Mouse (Mus musculus) spleen, embryonic (tissue): Measurements from ENCODE around the gene Odf4.
"Not testable (repeated sequence)": the region's sequence is repeated elsewhere in the genome, so short reads cannot be mapped to it uniquely, and the experiment has no call there.

Source experiments
- CTCF ChIA-PET: fragments of 350-600 bp; sonication (Branson Sonifier 250); formaldehyde crosslinking; loops from one replicate; lab custom pipeline; 2022; lab: Charles Lee

The Odf4 gene

GRCm38 (mm10) chr11:68947542-68947993 is 20.7 kb upstream of the Odf4 start:
- CTCF ChIA-PET, result no interaction called here

- CTCF ChIA-PET, result no interaction called here
Observed at GRCm38 (mm10) chr11:68946806-68947440, 20.0 kb upstream of the Odf4 start.

DNA sequence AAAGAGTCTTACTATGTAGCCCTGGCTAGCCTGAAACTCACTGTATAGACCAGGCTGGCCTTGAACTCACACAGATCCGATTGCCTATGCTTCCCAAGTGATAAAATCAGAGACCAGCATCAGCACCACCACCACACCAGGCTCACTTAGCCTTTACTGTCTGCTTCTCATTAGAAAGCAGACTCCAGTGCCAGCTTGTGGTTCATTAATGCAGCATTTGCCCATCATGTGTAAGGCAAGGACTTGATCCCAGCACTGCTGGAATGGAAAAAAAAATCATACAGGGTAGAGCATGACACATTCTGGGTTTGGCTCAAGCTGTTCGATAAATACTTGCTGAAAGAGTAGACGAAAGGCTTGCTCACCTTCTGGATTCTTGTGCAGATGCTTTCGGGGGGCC is 19.1 kb upstream of the Odf4 start:
- CTCF ChIA-PET, result no interaction called here

- CTCF ChIA-PET, result no interaction called here
Observed at GRCm38 (mm10) chr11:68945245-68945644, 18.4 kb upstream of the Odf4 start.

GRCm38 (mm10) chr11:68942731-68943130 is 15.8 kb upstream of the Odf4 start:
- CTCF ChIA-PET, result no interaction called here

- CTCF ChIA-PET, result no interaction called here
Observed at GRCm38 (mm10) chr11:68940516-68940915, 13.6 kb upstream of the Odf4 start.

GRCm38 (mm10) chr11:68939451-68940304 is 12.8 kb upstream of the Odf4 start:
- CTCF ChIA-PET, result no interaction called here

- CTCF ChIA-PET, result not testable (repeated sequence)
Observed at GRCm38 (mm10) chr11:68936951-68937350, 10.1 kb upstream of the Odf4 start.

- CTCF ChIA-PET, result no interaction called here
Observed at GRCm38 (mm10) chr11:68933885-68934507, 7.1 kb upstream of the Odf4 start.

DNA sequence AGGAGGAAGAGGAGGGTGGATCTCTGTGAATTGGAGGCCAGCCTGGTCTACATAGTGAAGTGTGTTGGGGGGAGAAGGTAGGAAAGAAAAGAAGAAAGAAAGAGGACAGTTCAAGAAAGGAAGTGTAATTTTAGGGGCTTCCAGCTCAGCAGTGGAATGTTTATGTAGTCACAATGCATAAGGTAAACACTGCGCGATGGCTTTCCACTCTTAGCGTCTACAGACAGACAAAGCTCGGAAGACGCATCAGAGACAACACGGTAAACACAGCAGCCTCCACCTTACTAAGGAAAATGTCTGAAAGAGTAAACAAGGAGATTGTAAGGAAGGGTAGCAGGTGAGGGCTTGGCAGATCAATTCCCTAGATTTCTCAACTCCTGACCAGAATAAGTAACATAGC is 3.1 kb upstream of the Odf4 start:
- CTCF ChIA-PET, result no interaction called here

DNA sequence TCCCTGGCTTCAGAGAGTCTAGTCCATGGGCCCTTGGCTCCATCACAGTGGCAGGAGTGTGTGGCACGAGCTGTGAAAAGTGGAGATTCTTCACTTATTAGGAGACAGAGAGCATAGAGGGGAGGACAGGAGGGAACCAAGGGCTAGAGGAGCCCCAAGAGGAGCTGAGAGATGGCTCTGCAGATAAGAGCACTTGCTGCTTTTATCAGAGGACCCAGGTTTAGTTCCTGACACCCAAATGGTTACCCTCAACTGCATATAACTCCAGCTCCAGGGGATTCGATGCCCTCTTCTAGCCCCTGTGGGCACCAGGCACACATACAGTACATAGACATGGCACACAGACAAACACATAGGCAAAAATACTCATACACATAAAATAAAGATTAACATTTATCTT is 2.1 kb downstream of the Odf4 start:
- CTCF ChIA-PET, result no interaction called here

DNA sequence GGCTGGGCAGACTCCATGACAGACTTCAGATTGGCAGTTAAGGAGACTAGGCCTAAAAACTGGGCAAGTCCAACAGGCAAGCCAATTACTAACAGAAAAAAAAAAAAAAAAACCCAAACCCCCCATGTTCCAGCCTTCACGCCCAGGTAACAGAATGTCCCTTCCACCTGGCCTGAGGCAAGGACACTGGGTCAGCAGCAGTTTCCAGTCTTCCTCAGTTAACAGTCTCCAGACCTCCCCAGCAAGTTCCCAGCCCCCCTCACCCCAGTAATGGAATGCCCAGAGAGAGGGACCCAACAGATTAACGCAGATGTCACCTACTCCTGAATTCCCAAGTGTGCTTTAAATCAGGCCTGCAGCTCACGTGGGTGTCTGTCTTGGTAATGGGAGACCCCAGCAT is 3.7 kb downstream of the Odf4 start:
- CTCF ChIA-PET, result no interaction called here

- CTCF ChIA-PET, result no interaction called here
Observed at GRCm38 (mm10) chr11:68914566-68914965, 12.3 kb downstream of the Odf4 start.

- CTCF ChIA-PET, result no interaction called here
Observed at GRCm38 (mm10) chr11:68911531-68912177, 15.2 kb downstream of the Odf4 start.

DNA sequence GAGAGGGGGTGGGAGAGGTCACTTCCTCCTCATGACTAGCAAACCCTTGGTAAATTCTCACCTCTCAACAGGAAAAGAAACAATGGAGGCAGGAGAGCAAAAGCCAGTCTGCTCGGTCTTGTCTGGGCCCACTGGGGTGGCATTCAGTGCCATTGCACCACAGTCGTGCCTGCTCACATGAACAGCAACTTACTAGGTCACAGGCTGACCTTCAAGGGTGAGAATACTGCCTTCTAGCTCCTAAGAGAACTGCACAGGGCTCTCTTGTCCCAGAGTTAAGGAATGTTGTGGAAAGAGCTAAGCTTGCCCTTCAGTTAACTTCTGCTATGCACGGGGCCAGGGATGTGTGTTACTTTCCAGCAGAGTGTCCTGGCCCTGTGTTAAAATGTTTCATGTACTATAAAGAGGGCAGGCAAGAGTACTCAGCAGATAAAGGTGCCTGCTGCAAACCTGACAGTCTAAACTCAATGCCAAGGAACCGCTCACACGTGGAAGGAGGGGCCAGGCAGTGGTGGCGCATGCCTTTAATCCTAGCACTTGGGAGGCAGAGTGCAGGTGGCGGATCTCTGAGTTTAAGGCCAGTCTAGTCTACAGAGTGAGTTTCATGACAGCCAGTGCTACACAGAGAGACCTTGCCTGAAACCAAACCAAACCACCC is 17.9 kb downstream of the Odf4 start:
- CTCF ChIA-PET, result interaction anchor here (0.5 kb wide), 1 partner anchor 66 kb away, joined by 4 read pairs; the partner anchor contains the start of gene Rangrf

- CTCF ChIA-PET, result no interaction called here
Observed at GRCm38 (mm10) chr11:68907251-68907650, 19.6 kb downstream of the Odf4 start.

DNA sequence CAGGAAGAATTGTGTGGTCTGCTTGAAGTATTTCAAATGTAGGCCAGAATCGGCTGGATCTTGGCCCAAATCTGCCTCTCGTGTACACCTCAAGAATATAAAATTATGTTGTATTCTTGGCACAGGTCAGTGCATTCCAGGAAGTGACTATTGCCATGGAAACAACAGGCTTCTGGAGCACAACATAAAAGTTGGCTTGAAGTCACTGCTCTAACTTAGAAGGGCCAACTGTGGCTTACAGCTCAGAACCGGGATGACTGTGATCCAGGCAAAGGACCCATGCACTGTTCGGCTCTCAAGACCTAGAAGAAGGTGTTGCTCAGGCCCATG is 20.5 kb downstream of the Odf4 start:
- CTCF ChIA-PET, result no interaction called here

DNA sequence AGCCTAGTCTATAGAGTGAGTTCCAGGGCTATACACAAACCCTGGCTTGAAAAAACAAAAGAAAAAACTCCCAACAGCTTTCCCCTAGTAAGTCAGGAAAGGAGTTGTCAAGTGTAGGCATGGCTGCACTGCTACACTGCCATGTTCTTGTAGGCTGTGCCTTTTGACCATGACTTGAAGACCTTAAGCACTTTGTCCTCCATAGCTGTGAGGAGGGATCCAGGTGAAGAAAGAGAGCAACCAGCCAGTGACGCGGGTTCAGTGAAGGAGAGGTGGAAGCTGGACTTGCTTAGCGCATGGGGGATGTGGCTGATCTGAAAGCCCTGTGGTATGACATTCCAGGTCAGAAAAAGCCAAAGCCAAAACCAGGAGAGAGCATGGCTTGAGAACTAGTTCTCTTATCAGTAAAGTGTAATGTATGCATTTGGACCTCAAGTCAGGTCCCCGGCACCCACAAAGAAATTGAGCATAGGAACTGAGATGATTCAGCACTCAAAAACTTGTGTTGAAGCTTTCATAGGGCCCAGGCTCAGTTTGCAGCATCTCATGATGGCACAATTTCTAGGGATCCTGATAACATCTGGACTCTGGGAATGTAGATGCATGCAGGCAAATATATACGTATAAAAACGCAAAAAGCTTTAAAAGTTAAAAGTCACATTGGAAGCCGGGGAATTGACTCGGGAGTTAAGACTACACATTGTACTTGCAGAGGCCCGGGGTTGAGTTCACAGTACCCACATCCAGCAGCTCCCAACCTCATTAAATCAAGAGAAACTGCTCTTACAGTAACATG is 21.0 kb downstream of the Odf4 start:
- CTCF ChIA-PET, result no interaction called here

DNA sequence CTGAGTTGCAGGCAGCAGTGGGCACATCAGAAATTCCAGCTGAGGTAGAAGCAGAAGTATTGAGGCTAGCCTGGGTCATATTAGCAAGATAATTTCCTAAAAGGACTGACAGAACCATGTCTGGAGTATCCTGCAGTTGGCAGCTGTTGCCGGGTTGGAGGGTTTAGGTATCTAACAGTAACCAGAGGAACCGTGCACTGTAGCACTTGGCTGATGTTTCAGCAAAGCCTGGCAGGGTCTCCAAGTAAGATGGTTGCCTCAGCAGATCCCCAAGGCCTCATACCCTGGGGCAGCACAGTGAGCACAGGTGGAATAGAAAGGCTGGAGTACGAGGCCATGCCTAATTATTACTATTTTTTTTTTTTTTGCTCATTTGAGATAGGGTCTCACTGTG is 21.7 kb downstream of the Odf4 start:
- CTCF ChIA-PET, result no interaction called here

DNA sequence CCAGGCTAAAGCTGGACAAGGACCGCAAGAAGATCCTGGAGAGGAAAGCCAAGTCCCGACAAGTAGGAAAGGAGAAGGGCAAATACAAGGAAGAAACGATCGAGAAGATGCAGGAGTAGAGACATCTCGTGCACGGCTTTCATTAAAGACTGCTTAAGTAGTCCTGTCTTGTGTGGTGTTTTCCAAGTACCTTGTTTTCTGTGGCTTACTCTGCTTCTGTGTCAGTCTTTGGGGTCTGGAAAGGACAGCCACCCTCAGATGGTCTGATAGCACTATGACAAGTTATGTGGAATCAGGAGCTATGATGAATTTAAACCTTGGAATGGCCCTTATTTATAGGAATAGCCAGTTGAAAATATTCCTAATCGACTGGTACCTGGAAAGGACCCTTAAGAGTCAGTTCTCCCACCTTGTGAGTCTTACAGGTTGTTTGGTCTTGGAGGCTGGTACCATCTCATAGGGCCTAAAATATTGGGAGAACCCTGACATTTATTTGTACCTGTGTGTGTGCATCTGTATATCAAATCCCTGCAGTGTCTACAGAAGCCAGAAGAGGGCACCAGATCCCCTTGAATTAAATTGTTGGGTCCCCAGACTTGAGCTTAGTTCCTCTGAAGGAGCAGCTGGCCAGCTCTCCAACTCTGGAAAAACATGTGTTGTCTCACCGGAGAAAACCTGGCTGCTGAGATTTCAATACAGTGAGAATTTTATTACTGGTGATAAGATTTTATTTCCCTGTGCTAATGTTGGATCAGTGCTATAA is 22.3 kb downstream of the Odf4 start:
- CTCF ChIA-PET, result no interaction called here
